Mouse (Mus musculus): ENCODE measurements at regions not wholly inside any gene's neighbourhood (a gene's known extent, or its start where the extent isn't known, plus 50 kb on each side); places are given as distances from the start of the nearest gene placed in this dataset.

DNA sequence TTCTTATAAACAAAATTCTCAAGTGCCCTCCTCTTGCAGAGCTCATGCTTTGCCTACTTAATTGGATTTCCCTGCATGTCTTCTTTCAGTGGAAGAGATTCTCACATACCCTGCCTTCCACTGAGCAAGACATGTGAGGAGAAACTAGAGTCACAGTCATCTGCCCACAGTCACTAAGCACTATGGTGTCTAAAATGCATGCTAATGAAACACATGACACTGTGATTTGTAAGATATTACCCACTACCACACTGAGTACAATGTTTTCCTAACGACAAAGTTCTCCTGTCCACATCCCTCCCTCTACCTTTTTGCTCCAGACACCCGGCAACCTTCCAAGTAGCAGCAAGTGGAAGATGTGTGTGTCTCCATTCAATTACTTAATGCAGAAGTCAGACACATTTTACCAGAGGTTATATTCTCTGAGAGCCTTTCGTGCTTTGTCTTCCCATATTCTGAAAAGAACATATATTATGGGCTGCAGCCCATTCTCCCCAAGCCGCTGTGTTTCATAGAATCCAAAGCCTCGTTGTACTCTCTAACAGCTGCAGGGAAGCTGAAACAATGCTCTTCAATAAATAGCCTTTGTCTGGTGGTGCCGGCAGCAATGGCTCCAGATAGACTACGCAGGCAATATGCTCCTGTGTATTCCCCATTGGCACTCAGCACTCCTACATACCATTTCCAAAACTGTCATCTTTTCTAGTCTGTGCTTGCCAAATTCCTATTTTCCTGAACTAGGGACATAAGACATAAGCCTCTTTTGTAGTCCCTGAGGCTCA, 670.7 kb downstream of the Poteg start:
- DNase-seq (ENCODE audit: low spot score), result peak; percentile 11

DNA sequence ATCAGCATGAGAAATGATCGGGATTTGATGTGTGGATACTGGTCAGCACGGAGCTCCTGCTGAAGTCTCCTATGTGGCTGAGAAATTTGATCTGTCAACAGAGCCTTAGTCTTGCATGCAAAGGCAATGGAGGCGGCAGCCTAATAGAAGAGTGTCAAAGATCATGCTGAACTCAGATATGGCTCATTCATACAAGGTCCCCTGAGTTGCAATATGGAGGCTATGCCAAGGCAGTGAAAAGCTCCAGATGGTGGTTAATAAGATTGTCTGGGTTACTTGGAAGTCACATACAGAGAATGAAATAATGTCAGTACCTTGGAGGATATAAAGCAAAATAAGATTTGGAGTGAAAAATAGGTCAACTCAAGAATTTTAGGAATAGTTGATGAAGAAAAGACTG, 677.6 kb downstream of the Poteg start:
- DNase-seq (ENCODE audit: low spot score), result no peak

DNA sequence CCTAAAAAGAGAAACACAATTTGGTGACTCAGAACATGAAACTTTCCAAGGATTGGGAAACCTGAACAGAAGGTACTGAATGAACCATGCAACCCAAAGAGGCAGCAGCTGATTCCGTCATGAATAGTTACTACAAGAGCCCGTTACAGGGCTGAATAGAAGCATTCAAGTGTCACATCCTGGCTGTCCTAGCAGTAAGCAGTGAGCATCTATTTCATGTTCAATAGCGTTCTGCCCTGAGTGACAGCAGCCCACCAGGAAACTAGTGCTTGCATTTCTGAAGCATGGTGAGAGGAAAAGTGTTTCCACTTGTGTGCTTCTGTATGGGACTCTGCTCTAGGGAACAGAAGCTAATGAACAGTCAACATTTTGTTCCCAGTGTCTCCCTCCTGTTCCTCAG, 694.4 kb downstream of the Poteg start:
- DNase-seq (ENCODE audit: low spot score), result no peak

DNA sequence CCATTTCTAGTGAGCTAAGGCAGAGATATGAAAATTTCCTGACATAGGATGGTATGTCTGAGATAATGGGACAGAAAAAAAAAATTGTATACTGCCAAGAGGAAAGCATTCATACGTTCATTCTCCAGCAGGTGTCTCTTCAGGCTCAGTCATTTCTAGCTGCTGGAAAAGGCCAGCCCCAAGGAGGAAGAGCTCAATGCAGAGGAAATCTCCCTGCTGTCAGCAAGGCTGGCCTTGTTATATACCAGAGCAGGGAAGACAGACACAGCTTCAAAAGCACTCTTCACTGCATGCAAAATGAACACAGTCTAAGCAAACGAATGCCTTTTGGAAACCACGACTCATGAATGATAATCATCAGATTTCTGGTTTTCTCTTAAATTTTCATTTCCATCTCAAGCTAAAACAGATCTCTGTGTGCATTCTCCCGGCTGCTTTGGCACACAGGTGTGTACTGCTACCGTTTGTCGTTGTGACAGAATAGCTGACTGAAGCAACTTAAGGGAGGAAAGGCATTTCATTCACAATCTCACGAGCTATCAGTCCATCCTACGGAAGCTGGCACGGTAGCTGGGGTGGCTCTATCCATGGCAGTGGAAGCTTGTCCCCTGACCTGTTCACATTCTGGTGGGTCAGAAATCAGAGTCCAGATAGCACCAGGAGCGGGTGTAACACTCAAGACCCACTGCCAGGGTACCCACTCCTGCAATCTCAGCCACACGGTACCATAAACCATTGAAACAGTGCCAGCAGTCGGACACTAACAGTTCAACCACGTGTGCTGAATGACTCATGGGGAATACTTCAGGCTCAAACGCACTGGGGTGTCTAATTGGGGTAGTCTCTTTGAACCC, 701.4 kb downstream of the Poteg start:
- DNase-seq (ENCODE audit: low spot score), result peak; percentile 54

DNA sequence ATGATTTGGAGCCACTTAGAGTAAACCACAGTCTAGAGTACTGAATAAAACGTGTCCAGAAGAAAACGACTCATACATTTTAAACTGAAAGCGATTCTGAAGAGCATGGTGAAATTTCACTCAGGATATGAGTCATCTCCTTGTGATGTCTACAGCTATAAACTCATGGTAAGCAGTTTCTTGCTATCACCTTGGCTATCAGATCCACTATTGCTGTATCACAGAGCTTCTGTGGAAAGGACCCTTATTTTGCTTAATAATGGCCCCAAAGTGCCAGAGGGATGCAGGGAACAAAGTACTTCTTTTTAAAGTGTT, 701.9 kb downstream of the Poteg start:
- DNase-seq (ENCODE audit: low spot score), result no peak

DNA sequence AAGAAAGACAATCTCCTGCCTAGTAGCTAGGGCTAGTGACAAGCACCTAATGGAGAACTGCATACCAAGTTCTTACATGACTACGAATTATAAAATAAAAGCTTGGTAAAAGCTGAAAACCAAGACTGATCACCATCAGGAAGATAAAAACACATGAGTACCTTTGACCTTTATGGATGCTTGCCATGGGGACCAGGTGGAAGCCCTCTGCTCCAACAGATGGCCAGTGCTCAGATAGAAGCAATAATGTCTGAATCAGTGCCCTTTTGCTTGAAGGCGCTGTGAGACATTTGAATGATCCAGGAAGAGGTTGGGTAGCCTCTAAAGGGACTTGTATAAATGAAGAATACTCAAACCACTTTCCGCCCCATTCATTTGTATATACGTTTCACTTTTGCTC, 713.2 kb downstream of the Poteg start:
- no peak for DNase-seq (ENCODE audit: low spot score)

DNA sequence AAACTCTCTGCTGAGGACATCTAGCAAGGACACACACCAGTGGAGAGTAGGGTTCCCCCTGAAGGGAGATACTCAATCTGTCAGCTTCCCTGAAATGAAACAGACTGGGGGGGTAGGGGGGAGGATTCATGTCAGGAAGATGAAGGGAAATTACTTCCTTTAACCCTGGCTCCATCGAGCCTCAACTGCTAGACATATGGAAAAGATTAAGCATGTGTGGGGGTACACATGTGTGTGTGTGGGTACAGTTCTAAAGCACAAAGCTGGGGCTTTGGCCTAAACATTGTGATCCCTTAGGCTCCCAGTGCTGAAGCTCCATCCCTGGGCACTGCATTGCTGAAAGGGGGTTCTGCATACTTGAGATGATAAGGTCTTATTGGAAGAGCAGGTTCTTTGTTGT, 720.6 kb downstream of the Poteg start:
- no peak for DNase-seq (ENCODE audit: low spot score)

DNA sequence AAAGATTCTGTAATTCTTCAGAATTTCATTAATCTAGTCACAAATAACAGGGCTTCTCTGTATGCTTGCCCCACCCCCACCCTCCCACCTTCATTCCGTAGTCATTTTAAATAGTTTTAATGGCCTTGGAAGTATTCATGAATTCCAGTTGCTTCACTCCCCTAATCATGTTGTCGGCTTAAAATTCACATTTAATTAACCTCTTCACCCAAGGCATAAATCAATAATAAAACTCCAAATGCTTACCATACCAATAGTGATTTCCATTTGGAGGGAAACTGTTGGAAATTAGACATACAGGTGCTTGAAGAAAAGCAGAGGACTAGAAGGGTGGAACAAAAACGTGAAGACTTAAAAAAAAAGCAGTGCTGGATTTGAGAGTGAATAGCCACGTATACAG, 724.0 kb downstream of the Poteg start:
- DNase-seq (ENCODE audit: low spot score), result no peak

DNA sequence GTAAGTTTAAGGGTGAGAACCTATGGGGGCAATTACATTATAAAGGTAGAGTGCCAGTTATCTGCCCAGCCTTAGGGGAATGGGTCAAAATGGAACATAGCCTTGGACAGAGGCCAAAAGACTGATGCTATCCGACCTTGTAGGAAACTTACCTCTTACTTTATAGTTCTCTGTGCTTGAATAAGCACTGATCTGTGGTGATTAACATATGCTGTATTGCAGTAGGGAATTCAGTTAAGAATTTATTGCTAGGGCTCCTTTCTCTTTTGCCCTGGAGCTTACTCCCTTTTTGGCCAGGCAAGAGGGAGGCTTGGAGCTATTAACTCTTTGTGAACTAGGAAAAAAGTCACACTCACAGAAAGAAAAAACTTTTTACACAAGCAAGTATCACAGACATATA, 748.5 kb downstream of the Poteg start:
- no peak for DNase-seq (ENCODE audit: low spot score)

DNA sequence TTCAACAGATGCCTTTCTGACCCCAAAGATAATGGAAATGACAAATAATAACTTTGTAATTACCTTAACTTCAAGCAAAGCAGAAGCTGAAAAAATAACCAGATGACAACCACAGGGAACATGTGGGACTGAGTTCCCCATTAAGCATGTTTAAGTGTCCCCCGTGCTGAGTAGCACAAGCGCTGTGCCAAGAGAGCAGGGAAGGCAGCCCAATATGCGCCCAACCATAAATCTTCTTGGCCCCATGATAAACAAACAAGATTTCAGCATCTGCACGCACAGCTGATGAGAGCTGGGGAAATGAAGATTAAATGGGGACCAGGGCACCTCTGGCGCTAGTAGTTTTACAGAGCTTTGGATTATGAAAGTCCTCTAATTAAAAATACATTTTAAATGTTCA, 788.1 kb downstream of the Poteg start:
- DNase-seq (ENCODE audit: low spot score), result no peak

DNA sequence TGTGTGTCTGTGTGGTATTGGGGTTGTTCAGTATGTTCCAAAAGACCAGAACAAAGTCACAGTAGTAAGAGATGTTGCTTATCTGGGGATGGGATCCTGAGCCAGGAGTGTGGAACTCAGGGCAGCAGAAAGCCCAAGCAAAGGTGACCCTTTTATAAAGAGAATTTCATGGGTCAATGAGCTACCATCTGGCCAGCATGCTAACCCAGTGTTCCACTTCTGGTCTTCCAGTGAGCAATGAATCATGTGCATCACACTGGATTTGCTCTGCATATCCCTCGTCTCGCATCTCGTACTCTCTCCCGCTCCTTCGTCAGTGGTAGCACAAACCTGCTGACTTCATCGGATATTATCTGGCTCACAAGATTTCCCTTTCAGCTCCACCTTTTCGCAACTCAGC, 791.9 kb downstream of the Poteg start:
- peak; percentile 58 for DNase-seq (ENCODE audit: low spot score)

DNA sequence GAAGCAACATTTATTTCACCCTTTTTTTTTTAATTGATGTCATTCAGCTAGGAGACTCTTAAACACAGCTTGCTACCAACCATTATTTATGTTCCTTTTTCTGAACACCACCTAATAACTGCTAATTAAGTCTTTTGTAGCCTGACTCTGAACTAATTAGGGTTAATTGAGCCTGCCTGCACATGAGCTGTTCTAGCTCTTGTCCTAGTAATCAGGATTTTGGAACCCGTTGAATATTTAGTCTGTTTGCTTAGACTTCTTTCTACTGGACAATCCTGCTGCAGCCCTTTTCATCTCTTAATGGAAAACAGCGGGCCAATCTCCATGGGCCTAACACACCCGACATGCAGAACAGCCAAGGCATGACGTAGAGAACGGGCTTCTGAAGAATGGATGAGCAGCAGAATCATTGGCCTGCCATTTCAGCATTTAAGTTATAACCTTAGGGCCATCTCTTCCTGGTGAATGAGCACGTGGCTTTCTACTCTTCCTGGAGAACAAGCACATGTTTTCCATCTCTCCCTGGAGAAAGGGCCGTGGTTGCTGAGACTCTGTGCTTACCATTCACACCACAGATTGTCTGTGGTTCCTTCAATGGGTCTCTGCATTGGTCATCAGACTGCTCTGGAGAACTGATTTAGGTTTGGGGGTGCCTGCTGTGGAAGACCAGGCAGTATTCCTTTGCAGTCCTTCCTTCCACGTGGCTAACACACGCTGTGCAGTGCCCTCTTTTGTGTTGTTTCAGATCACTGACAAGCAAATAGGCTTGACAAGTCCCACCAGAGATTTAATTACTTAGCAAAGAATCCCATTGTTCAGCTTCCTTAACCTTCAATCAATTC, 805.1 kb downstream of the Poteg start:
- DNase-seq (ENCODE audit: low spot score), result peak; percentile 14

DNA sequence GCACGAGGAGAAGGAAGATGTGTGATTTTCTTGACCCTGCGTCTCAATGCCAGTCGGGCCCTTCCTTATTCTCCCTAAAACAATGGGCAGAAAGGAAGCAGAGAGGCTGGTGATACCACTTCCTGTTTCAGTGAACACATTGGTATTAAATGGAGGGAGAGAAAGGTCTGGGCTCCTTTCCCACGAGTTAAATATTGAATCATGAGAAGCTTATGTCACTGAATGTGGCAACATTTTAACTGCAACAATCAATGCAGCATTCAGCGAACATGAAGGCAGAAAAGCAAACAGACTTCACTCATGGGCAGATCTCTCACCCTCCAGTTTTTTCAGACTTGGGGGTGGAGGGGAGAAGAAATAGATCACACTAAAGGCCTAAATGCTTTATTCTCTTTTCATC, 819.8 kb downstream of the Poteg start:
- no peak for DNase-seq (ENCODE audit: low spot score)

DNA sequence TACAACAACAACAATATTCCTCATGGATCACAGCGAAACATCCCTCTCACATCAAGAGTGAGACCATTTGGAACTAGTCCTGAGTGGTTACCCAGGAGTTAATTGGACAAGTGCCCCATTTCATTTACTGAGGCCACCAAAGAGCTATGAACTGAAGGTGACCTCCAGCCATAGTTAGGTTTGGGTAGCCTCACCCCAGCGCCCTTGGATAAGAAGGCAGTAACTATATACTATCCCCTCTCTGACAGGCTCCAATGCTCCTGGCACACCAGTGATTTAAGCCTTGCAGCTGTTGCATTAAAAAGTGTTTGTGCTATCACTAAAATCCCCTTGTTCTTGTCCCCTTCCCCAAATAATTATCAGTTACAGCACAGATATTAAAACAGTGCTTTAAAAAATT, 836.8 kb downstream of the Poteg start:
- no peak for DNase-seq (ENCODE audit: low spot score)

DNA sequence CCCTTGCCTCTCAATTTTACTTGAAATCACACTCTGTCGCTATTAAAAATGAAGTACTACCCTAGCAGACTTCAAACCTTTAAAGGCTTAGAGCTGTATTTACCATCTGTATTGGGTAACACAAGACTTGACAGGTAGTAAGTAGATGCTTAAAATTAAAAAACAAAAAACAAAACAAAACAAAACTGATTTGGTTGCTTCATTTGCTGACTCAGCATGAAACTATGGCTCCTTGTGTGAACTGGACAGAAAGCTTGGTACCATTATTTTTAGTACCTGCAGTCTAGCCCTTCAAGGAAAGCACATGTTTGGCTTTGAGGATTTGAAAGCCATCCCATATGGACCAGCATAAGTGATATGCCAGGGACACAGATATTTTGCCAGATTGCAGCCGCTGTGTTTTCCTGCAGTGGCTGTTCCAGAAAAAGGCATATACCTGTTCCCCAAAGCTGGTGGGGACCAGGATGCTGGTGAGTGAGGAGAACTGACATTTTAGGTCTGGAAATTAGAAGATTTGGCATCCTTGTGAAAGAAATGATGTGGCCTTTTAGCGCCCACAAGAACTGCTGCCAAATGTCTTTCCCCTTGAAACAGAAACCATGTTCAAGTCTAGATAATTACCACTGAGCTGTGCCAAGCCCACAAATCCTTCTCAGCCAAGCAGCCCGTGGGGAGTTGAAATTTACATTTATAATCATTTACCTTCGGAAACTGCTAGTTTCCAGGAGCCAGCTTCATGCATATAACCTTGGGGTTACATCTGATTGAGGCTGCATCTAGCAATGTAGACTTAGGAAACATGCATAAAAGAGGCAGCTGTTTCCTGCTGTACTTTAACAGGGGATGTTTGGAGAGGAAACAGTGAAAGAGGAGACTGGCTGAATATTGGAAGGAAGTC, 851.7 kb downstream of the Poteg start:
- no peak for DNase-seq (ENCODE audit: low spot score)

DNA sequence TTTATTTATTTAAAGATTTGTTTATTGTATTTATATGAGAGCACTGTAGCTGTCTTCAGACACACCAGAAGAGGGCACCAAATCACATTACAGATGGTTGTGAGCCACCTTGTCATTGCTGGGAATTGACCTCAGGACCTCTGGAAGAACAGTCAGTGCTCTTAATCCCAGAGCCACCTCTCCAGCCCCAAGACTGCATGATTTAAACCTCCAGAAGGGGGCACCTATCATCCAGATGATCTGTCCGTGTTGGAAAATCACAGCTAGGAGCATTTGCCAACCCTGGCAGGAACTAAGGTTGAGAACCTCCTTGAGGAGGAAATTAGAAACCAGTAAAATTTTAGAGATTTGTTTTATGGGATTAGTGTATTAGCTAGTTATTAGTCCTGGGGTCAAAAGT, 869.6 kb downstream of the Poteg start:
- DNase-seq (ENCODE audit: low spot score), result peak; percentile 12

DNA sequence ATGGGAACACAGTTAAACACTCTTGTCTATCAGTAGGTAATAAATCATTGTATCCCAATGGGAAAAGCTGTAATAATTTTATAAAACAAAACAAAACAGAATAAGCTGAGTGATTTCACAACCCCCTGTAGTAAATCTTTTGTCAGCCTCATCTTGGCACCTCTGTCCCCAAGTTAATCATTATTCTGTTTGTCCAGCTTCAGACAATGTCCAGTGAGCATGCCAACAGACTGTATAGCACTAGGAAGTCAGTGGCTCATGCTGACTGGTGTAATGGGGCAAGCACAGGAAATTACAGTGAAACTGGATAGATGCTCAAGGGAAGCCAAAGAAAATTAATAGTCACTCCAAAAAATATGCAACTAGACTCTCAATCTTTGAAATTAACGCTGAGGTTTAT, 885.9 kb downstream of the Poteg start:
- no peak for DNase-seq (ENCODE audit: low spot score)

DNA sequence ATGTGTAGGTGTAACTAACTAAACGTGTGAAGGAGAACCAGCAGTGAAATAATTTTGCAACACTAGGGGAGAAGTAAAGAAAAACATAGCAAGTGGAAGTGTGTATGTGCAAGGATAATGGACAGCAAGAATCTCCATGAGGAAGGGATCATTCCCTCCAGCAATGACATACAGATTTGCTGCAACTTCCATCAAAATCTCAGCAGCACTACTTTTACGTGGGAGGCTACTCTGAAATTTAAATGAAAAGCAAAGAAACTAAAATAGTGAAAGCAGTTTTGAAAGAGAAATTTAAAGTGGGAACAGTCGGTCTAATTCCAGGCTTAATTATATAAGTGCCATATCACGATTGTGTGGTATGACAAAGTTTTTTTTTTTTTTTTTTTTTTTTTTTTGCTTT, 890.0 kb downstream of the Poteg start:
- DNase-seq (ENCODE audit: low spot score), result no peak

DNA sequence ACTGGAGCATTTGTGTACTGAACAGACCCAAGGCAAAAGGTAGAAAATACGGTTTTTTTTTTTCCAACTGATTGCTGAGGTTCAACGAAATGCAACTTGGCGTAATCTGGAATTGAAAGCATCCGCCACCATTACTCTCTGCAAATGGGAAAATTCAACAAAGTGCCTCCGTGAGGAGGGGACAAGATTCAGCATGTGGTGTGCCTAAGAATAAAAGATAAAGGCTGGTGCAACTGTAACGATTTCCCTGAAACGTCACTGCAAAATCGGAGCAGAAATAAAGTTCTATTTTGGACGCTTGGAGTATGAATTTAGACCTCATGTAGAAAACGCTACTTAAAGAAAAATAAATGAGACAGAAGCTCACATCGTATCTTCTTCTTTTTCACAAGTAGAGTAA, 893.8 kb downstream of the Poteg start:
- no peak for DNase-seq (ENCODE audit: low spot score)

DNA sequence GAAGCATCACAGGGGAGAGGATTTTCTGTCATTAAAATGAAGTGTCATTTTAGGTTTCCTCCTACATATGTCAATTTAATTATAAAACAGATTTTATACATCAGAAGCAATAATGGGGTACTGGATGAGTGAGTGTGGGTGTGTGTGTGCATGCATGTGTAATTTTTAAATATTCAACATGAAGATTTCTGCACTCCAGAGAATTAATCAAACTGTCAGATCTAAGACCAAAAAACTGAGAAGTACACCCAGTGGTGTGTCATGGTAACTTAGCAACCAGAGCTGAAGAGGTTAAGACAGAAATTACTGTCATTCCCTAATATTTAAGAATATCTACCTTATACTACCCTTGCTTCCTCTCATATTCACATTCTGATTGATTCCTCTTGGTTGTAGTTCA, 919.0 kb downstream of the Poteg start:
- DNase-seq (ENCODE audit: low spot score), result no peak

DNA sequence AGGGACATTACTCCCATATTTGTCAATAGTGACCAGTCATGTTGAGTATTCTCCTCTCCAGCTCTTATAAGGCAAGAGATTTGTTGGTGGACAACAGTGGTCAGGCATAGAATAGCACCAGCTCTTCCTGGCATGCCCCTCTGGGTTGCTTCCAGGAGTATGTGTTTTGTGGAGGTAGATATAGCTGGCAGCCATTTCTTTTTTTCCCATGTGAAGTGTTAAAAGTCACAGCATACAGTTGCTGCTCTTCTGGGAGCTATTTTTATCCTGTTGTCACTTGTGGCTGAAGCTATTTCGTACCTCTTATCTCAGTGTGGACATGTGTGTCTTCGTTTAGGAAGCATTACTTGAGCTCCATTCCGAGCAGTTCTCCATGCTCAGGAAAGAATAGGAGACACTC, 919.9 kb downstream of the Poteg start:
- no peak for DNase-seq (ENCODE audit: low spot score)

DNA sequence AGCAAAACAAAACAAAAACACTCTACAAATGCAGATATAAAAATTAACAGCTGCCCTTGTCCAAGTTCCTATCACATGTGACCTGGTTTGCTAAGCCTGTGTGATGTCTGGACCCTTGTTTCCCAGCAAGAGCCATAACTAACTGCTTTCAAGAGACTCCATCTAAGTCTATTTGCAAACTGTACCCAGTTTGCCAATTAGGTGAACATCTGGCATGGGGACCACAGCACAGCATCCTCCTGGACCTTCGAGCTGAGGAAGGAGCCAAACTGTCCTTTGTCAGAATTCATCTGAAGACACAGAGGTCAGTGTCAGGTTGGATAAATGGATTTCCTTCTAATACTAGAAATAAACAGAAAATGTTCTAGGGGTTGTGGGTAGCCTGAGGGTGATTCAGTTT, 924.3 kb downstream of the Poteg start:
- DNase-seq (ENCODE audit: low spot score), result no peak

Measured in embryo, embryonic 10.5 days (tissue).